Mouse (Mus musculus): ENCODE results near the gene Plcb3.

DNA sequence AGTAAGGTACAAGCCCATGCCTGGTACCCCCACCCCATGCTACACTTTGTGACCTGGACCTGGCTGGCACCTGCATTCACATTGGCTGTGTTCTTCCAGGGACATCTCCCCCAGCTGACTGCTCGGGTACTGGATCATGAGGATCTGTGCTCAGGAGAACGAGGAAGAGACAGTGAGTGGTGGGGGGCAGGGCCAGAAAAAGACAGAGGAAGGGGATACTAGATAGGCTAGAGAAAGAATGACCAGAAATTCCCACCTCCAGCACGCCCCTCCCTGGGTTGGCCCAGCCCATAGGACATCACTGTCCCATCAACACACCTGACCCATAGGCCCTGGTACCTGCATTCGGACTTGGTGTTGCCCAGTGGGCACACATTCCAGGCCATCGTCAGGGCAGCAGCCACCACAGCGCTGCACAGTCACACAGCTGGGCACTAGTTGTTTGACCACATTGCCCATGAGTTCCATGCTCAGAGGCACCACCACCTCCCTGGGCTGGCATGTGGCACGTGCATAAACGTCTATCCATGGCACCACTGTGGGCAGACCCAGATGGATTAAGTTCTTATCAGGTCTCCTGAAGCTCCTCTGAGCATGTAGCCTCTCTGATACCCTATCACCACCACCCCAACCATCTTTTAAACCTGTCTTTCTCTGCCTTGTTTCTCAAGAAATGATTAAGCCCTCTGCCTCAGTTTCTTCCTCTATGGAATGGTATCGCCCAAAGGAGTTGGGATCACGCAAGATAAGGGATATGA is 9.9 kb upstream of the Plcb3 start:
- TF ChIP-seq CTCF (IDR thresholded peaks at IDR 0.05; ENCODE audit: control insufficient read depth, insufficient read depth, low read length) (no peak), POLR2A (IDR thresholded peaks at IDR 0.05; ENCODE audit: borderline replicate concordance, control insufficient read depth, low read depth, low read length) (no peak)

All from bone marrow, adult 2 months (tissue).